Mouse (Mus musculus) midbrain, embryonic 16.5 days (tissue): ENCODE data around the gene Nrk. TPM values are rescaled to one million over a fixed set of nuclear protein-coding genes. Genes with fewer than 3 reads are reported as not detected.

Source experiments
- ATAC-seq: fragments of 200-750 bp; cut with Nextera tagmentation; 2 replicates; pipeline ENCODE4 v1.8.0; 2017; ENCODE audit warnings: moderate TSS enrichment
- H3K27ac ChIP-seq: fragments of 300-500 bp; sonication (generic); 2 replicates; pipeline ENCODE4 v1.5.1; 2014; ENCODE audit warnings: mild to moderate bottlenecking, low read length, mixed read lengths
- H3K27me3 ChIP-seq: fragments of 300-500 bp; sonication (generic); 2 replicates; pipeline ENCODE4 v1.6.1; 2014; ENCODE audit warnings: low read depth, low read length, mixed read lengths; ENCODE audit not compliant: control insufficient read depth, insufficient read depth
- H3K36me3 ChIP-seq: fragments of 300-500 bp; sonication (generic); 2 replicates; pipeline ENCODE4 v1.6.1; 2014; ENCODE audit warnings: mild to moderate bottlenecking, low read length, moderate library complexity, mixed read lengths; ENCODE audit not compliant: control insufficient read depth, insufficient read depth
- H3K4me1 ChIP-seq: fragments of 300-500 bp; sonication (generic); 2 replicates; pipeline ENCODE4 v1.6.1; 2014; ENCODE audit warnings: mild to moderate bottlenecking, low read length, mixed read lengths; ENCODE audit not compliant: control insufficient read depth, insufficient read depth
- H3K4me2 ChIP-seq: fragments of 300-500 bp; sonication (generic); 2 replicates; pipeline ENCODE4 v1.6.1; 2014; ENCODE audit warnings: mild to moderate bottlenecking, low read length, mixed read lengths
- H3K4me3 ChIP-seq: fragments of 300-500 bp; sonication (generic); 2 replicates; pipeline ENCODE4 v1.5.1; 2014; ENCODE audit warnings: low read depth, mild to moderate bottlenecking, low read length, moderate library complexity, mixed read lengths
- H3K9ac ChIP-seq: fragments of 300-500 bp; sonication (generic); 2 replicates; pipeline ENCODE4 v1.6.1; 2014; ENCODE audit warnings: low read depth, low read length, mixed read lengths
- H3K9me3 ChIP-seq: fragments of 300-500 bp; sonication (generic); replicated peaks from 2 replicates; pipeline ENCODE4 v1.6.1; 2014; ENCODE audit warnings: mild to moderate bottlenecking, low read length, mixed read lengths; ENCODE audit not compliant: control insufficient read depth, poor library complexity, severe bottlenecking
- WGBS: fragments of 180-500 bp; shearing (Covaris S2); extraction: QIAGEN DNeasy Blood & Tissue Kit; methylation state at CpG from one replicate; pipeline ENCODE4 v1.1.7; 2014; 5-methylcytosine and 5-hydroxymethylcytosine counted together
- polyA plus RNA-seq: library from polyadenylated mRNA; unstranded; fragments of >200 nt; fragmentation: Nextera tagmentation; extraction: Ambion mirVana; gene quantifications from 2 replicates; pipeline ENCODE4 v1.2.1, GENCODE M21; 2015

The Nrk gene
- 0.68 and 0.93 TPM in 2 replicates for polyA plus RNA-seq

- peak within 1 kb of the TSS; percentile 44 for H3K4me3 ChIP-seq
- H3K36me3 ChIP-seq: no peaks in the 10 kb centered on the region
- H3K4me2 ChIP-seq: peak within 1 kb of the TSS; percentile 87
- H3K27me3 ChIP-seq: peaks cover 15% of the 10 kb centered on the region
- ATAC-seq: 0 out of 2 replicates have a peak, but pooled peaks have one; percentile 42
- 26% methylated on average over 33 of the region's 55 CpGs for WGBS
- peaks cover 4% of the 10 kb centered on the region; the same call in 1 of the 2 replicates for H3K4me1 ChIP-seq
- peak within 1 kb of the TSS; percentile 46; the same call in 1 of the 2 replicates for H3K9ac ChIP-seq
- no peaks in the 10 kb centered on the region for H3K9me3 ChIP-seq
- no peak within 1 kb of the TSS for H3K27ac ChIP-seq
Measured at GRCm38 (mm10) chrX:138914041-138914776, at the start of gene Nrk. Gene Nrk (plus strand): TSS chrX:138914430.

DNA sequence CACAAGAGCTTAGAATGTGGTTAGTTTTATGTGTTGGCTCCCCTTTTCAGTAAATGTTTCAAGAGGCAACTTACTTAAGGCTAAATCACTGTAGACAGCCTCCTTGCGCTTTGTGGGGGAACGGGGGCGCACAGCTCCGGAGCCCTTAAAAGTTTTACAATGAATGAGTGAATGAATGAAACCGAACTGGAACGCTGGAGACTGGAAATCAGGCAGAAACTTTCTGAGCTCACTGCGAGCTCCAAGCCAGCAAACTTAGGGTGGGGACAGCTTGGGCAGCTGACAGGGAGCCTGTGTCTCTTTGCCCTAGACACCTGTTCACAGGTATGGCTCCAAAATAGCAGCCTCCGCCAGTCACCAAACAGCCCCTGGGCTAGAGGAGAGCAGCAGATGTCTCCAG, 864 bp upstream of the Nrk start:
- Histone ChIP-seq H3K9ac (no peak overlapping the region), H3K4me2 (peak overlapping the region; percentile 87), H3K36me3 (no peaks in the 10 kb centered on the region), H3K27me3 (peaks cover 15% of the 10 kb centered on the region), H3K27ac (no peak overlapping the region), H3K9me3 (no peaks in the 10 kb centered on the region), H3K4me1 (peaks cover 4% of the 10 kb centered on the region; the same call in 1 of the 2 replicates), H3K4me3 (peak overlapping the region; percentile 44; the same call in 1 of the 2 replicates)
- no peak for ATAC-seq
- 15% methylated on average over 8 of the region's 8 CpGs for WGBS

GRCm38 (mm10) chrX:138914777-138915114, 516 bp downstream of the Nrk start:
- ATAC-seq: no peak
- Histone ChIP-seq H3K27me3 (peaks cover 15% of the 10 kb centered on the region), H3K9me3 (no peaks in the 10 kb centered on the region), H3K36me3 (no peaks in the 10 kb centered on the region), H3K4me3 (peak overlapping the region; percentile 44; the same call in 1 of the 2 replicates), H3K4me2 (peak overlapping the region; percentile 87), H3K4me1 (peaks cover 4% of the 10 kb centered on the region; the same call in 1 of the 2 replicates), H3K9ac (no peak overlapping the region), H3K27ac (no peak overlapping the region)
- 35% methylated on average over 12 of the region's 12 CpGs for WGBS

DNA sequence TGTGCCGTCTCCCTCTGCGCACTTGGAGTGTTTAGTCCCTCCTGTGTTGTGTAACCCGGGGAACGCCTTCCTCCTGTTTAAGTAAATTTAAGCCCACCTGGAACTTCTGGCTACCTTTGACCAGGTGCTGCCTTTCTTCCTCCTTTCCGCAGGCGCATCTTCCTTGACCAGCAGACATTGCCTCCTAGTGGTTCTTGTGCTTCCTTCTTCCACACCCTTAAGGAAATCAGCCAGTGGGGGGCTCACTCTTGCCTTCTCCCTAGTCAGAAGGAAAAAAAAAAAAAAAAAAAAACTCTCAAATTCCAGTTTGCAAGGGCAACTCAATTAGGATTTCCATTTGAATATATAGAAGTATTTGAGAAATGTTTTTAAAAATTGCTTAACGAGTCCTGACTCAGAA, 4.8 kb downstream of the Nrk start:
- WGBS: 57% methylated on average over 7 of the region's 7 CpGs
- Histone ChIP-seq H3K4me1 (peaks cover 4% of the 10 kb centered on the region; the same call in 1 of the 2 replicates), H3K9ac (no peak overlapping the region), H3K4me2 (no peak overlapping the region), H3K27ac (no peak overlapping the region), H3K36me3 (no peaks in the 10 kb centered on the region), H3K4me3 (no peak overlapping the region), H3K27me3 (peaks cover 3% of the 10 kb centered on the region), H3K9me3 (no peaks in the 10 kb centered on the region)
- no peak for ATAC-seq

GRCm38 (mm10) chrX:138943905-138944304, 29.7 kb downstream of the Nrk start:
- Histone ChIP-seq H3K9me3 (no peaks in the 10 kb centered on the region), H3K27me3 (no peaks in the 10 kb centered on the region), H3K4me1 (no peaks in the 10 kb centered on the region), H3K27ac (no peak overlapping the region), H3K9ac (no peak overlapping the region), H3K4me3 (no peak overlapping the region), H3K36me3 (no peaks in the 10 kb centered on the region), H3K4me2 (no peak overlapping the region)
- ATAC-seq: no peak
- 92% methylated on average over 6 of the region's 6 CpGs for WGBS

GRCm38 (mm10) chrX:138960713-138961112, 46.5 kb downstream of the Nrk start:
- H3K4me2 ChIP-seq: no peak overlapping the region
- no peak overlapping the region for H3K4me3 ChIP-seq
- H3K4me1 ChIP-seq: no peaks in the 10 kb centered on the region
- no peak for ATAC-seq
- H3K9ac ChIP-seq: no peak overlapping the region
- H3K9me3 ChIP-seq: no peaks in the 10 kb centered on the region
- WGBS: 64% methylated on average over 3 of the region's 3 CpGs
- no peak overlapping the region for H3K27ac ChIP-seq
- H3K36me3 ChIP-seq: no peaks in the 10 kb centered on the region
- no peaks in the 10 kb centered on the region for H3K27me3 ChIP-seq

DNA sequence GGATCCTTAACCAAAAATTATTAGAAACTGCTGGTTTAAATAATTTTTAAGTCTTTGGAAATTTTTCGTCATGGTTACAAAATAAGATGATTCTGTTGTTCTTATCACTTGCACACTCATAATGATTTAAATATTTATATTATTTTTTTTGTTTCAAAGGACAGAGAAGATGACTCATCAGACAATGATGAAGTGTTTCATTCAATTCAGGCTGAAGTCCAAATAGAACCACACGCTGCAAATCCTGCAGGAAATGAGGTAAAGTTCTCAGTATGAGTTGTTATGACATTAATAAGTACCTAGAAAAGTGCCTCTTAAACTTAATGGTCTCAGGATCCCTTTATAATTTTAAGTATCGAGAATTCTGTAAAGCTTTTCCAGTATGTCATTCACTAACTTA, 64.3 kb downstream of the Nrk start:
- no peaks in the 10 kb centered on the region for H3K36me3 ChIP-seq
- H3K4me1 ChIP-seq: no peaks in the 10 kb centered on the region
- no peak overlapping the region for H3K27ac ChIP-seq
- WGBS: 81% methylated on average over 3 of the region's 3 CpGs
- no peaks in the 10 kb centered on the region for H3K27me3 ChIP-seq
- H3K9me3 ChIP-seq: no peaks in the 10 kb centered on the region
- ATAC-seq: no peak
- H3K9ac ChIP-seq: no peak overlapping the region
- H3K4me2 ChIP-seq: no peak overlapping the region
- no peak overlapping the region for H3K4me3 ChIP-seq

GRCm38 (mm10) chrX:138979249-138979648, 65.0 kb downstream of the Nrk start:
- no peak overlapping the region for H3K4me3 ChIP-seq
- ATAC-seq: no peak
- no peaks in the 10 kb centered on the region for H3K9me3 ChIP-seq
- no peaks in the 10 kb centered on the region for H3K4me1 ChIP-seq
- no peak overlapping the region for H3K9ac ChIP-seq
- WGBS: 84% methylated on average over 2 of the region's 2 CpGs
- H3K27ac ChIP-seq: no peak overlapping the region
- no peak overlapping the region for H3K4me2 ChIP-seq
- H3K27me3 ChIP-seq: no peaks in the 10 kb centered on the region
- H3K36me3 ChIP-seq: no peaks in the 10 kb centered on the region

DNA sequence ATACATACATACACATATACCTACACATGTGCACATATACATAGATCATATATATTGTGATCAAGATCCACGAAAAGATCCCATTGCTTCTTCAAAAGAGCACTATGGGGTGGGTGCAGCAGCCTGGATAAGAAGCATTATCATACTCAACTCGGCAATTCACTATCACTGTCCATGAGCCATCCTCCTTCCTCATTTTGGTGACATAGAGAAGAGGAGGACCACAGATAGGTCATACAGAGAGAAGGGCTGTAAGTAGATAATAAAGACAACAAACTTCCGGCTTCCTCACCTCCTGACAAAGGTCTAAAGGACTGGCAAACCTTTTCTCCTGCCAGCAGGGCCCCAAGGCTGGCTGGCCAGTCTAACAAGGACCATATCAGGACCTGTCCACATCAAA, 100.3 kb downstream of the Nrk start:
- ATAC-seq: no peak
- Histone ChIP-seq H3K4me2 (no peak overlapping the region), H3K27me3 (no peaks in the 10 kb centered on the region), H3K9ac (no peak overlapping the region), H3K4me1 (no peaks in the 10 kb centered on the region), H3K36me3 (no peaks in the 10 kb centered on the region), H3K9me3 (no peaks in the 10 kb centered on the region), H3K4me3 (no peak overlapping the region), H3K27ac (no peak overlapping the region)
- 58% methylated on average over 3 of the region's 3 CpGs for WGBS
